Mouse (Mus musculus) neural tube, embryonic 12.5 days (tissue): Measurements from ENCODE around the gene Fam104a. TPM values are rescaled to one million over a fixed set of nuclear protein-coding genes. Genes with fewer than 3 reads are reported as not detected.

Experiments used
- ATAC-seq: fragments of 200-750 bp; cut with Nextera tagmentation; 2 replicates; pipeline ENCODE4 v1.8.0; 2017; ENCODE audit warnings: low read depth, mild to moderate bottlenecking, moderate TSS enrichment, moderate library complexity; ENCODE audit not compliant: low FRiP score
- H3K27ac ChIP-seq: fragments of 300-500 bp; sonication (generic); 2 replicates; pipeline ENCODE4 v1.5.1; 2016
- H3K27me3 ChIP-seq: fragments of 300-500 bp; sonication (generic); replicated peaks from 2 replicates; pipeline ENCODE4 v1.6.1; 2016; ENCODE audit warnings: mild to moderate bottlenecking
- H3K36me3 ChIP-seq: fragments of 300-500 bp; sonication (generic); 2 replicates; pipeline ENCODE4 v1.6.1; 2016; ENCODE audit warnings: mild to moderate bottlenecking
- H3K4me1 ChIP-seq: fragments of 300-500 bp; sonication (generic); 2 replicates; pipeline ENCODE4 v1.6.1; 2016
- H3K4me2 ChIP-seq: fragments of 300-500 bp; sonication (generic); replicated peaks from 2 replicates; pipeline ENCODE4 v1.6.1; 2016; ENCODE audit warnings: mild to moderate bottlenecking
- H3K4me3 ChIP-seq: fragments of 300-500 bp; sonication (generic); 2 replicates; pipeline ENCODE4 v1.5.1; 2016
- H3K9ac ChIP-seq: fragments of 300-500 bp; sonication (generic); 2 replicates; pipeline ENCODE4 v1.6.1; 2016; ENCODE audit warnings: mild to moderate bottlenecking
- H3K9me3 ChIP-seq: fragments of 300-500 bp; sonication (generic); 2 replicates; pipeline ENCODE4 v1.6.1; 2016; ENCODE audit warnings: mild to moderate bottlenecking
- WGBS: fragments of 180-500 bp; shearing (Covaris S2); methylation state at CpG from one replicate; pipeline ENCODE4 v1.1.7; 2016; 5-methylcytosine and 5-hydroxymethylcytosine counted together
- polyA plus RNA-seq: library from polyadenylated mRNA; unstranded; fragments of >200 nt; fragmentation: Nextera tagmentation; extraction: Ambion mirVana; gene quantifications from 2 replicates; pipeline ENCODE4 v1.2.1, GENCODE M21; 2016

Gene Fam104a
- polyA plus RNA-seq, 1 experiment from 2014 or later: 51.0 TPM

- Histone ChIP-seq H3K4me1 (peaks cover 41% of the 10 kb centered on the region), H3K36me3 (peaks cover 6% of the 10 kb centered on the region), H3K9me3 (no peaks in the 10 kb centered on the region), H3K9ac (peak overlapping the region; percentile 69), H3K27me3 (peaks cover 33% of the 10 kb centered on the region), H3K4me3 (peak overlapping the region; percentile 48), H3K27ac (no peak overlapping the region), H3K4me2 (peak overlapping the region; percentile 94)
- 2% methylated on average over 31 of the region's 31 CpGs for WGBS
- peak; percentile 24; the same call in 1 of the 2 replicates for ATAC-seq
These were observed 64.4 kb downstream of the Fam104a start for GRCm38 (mm10) chr11:113619420-113620080.

- H3K4me3 ChIP-seq: peak within 1 kb of the TSS; percentile 48
- H3K9ac ChIP-seq: peak within 1 kb of the TSS; percentile 69
- H3K27ac ChIP-seq: no peak within 1 kb of the TSS; the same call in 1 of the 2 replicates
- peak; percentile 76 for ATAC-seq
- peaks cover 41% of the 10 kb centered on the region for H3K4me1 ChIP-seq
- no peaks in the 10 kb centered on the region for H3K9me3 ChIP-seq
- peaks cover 33% of the 10 kb centered on the region for H3K27me3 ChIP-seq
- H3K36me3 ChIP-seq: no peaks in the 10 kb centered on the region
- WGBS: 1% methylated on average over 54 of the region's 54 CpGs
- H3K4me2 ChIP-seq: peak within 1 kb of the TSS; percentile 94
These were observed 65.1 kb downstream of the Fam104a start, which contains the start of gene Sstr2 for GRCm38 (mm10) chr11:113618672-113619419. Gene Sstr2, plus strand, starts transcription at chr11:113619342.

GRCm38 (mm10) chr11:113618303-113618671, 65.7 kb downstream of the Fam104a start:
- Histone ChIP-seq H3K9ac (peak overlapping the region; percentile 69; the same call in 1 of the 2 replicates), H3K27me3 (peaks cover 33% of the 10 kb centered on the region), H3K4me3 (peak overlapping the region; percentile 48; the same call in 1 of the 2 replicates), H3K4me2 (peak overlapping the region; percentile 94), H3K27ac (no peak overlapping the region), H3K9me3 (no peaks in the 10 kb centered on the region), H3K4me1 (peaks cover 41% of the 10 kb centered on the region), H3K36me3 (no peaks in the 10 kb centered on the region)
- ATAC-seq: no peak
- 22% methylated on average over 4 of the region's 4 CpGs for WGBS

DNA sequence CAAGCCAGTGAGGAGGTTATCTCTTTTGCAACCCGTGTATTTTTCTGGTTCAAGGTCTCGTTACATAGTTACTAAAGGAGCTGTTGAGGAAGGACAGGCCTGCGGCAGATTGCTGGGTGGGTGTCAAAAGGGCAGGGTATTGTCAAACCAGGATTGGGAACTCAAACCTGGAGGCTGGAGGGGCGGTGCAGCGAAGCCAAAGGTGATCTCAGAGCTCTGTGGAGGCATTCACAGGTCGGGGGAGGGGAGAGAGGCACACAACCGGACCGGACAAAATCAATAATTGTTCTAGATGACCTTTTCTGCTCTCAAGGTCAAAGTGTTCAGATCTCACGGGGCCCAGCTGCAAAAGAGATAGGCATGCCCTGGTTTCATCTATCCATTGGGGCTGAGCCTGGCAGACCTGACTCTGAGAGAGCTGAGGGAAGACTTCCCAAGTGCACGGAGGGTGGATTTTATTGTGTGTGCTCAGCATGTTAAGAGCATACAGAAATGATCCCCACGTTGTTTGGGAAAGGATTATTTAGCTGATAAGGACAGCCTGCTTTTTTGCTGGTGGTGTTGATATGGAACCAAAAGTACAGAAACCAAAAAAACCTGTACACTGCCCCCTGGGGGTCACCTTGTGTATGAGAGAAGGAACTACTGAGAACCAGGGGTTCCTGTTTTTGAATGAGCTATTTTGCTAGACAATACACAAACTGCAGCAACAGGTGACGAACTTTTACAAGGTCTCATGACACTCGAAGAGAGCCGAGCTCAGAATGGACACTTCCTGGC, 66.6 kb downstream of the Fam104a start:
- Histone ChIP-seq H3K9ac (no peak overlapping the region), H3K4me3 (no peak overlapping the region), H3K9me3 (no peaks in the 10 kb centered on the region), H3K27me3 (peaks cover 33% of the 10 kb centered on the region), H3K36me3 (no peaks in the 10 kb centered on the region), H3K4me2 (peak overlapping the region; percentile 94; the same call in 1 of the 2 replicates), H3K27ac (no peak overlapping the region), H3K4me1 (peaks cover 42% of the 10 kb centered on the region)
- no peak for ATAC-seq
- WGBS: 44% methylated on average over 14 of the region's 14 CpGs

DNA sequence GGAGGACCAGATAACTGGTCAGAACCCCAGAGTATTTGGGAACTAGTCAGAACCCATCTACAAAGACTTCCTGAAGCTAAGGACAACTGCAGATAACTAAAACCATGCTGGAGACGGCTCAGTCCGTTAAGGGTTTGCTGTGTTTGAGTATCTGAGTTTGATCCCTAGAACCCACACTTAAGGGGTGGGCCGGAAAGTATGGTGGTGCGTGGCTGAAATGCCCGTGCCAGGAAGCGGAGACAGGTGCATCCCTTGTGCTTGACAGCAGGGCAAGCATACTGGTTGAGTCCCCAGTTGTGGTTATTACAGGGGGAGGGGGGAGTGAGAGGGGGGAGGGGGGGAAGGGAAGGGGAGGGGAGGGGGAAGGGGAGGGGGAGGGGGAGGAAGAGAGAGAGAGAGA, 69.5 kb downstream of the Fam104a start:
- Histone ChIP-seq H3K9ac (no peak overlapping the region), H3K4me3 (no peak overlapping the region), H3K9me3 (no peaks in the 10 kb centered on the region), H3K27me3 (peaks cover 18% of the 10 kb centered on the region), H3K4me1 (peaks cover 31% of the 10 kb centered on the region), H3K36me3 (no peaks in the 10 kb centered on the region), H3K27ac (no peak overlapping the region), H3K4me2 (no peak overlapping the region)
- WGBS: 87% methylated on average over 6 of the region's 6 CpGs
- ATAC-seq: no peak

GRCm38 (mm10) chr11:113611664-113612611, 72.0 kb downstream of the Fam104a start:
- no peak overlapping the region for H3K4me3 ChIP-seq
- peak; percentile 89 for ATAC-seq
- H3K4me2 ChIP-seq: peak overlapping the region; percentile 41
- WGBS: 9% methylated on average over 24 of the region's 24 CpGs
- no peaks in the 10 kb centered on the region for H3K36me3 ChIP-seq
- H3K27me3 ChIP-seq: no peaks in the 10 kb centered on the region
- 0 out of 2 replicates have a peak, but pooled peaks cover under 1% of the 10 kb centered on the region for H3K9me3 ChIP-seq
- H3K27ac ChIP-seq: peak overlapping the region; percentile 68
- 0 out of 2 replicates have a peak overlapping the region, but pooled peaks have one; percentile 26 for H3K9ac ChIP-seq
- peaks cover 10% of the 10 kb centered on the region for H3K4me1 ChIP-seq

Other genes starting within 250 kb of the Fam104a start
- 27.6 and 27.8 TPM in 2 replicates for gene Sstr2, start 64.8 kb downstream of the Fam104a start, polyA plus RNA-seq
- 44.1 and 50.7 TPM in 2 replicates for gene Cog1, start 35.0 kb downstream of the Fam104a start, polyA plus RNA-seq
- 26.1 and 26.7 TPM in 2 replicates for gene Slc39a11, start 34.1 kb downstream of the Fam104a start, polyA plus RNA-seq
- gene D11Wsu47e, start 257 bp upstream of the Fam104a start, polyA plus RNA-seq: 21.9 and 22.8 TPM in 2 replicates
- 0.38 and 0.59 TPM in 2 replicates for gene Cpsf4l, start 25.9 kb upstream of the Fam104a start, polyA plus RNA-seq
- gene Cdc42ep4, start 67.7 kb upstream of the Fam104a start, polyA plus RNA-seq: 95.8 TPM in 2 replicates